Mouse (Mus musculus): Measurements from ENCODE around the gene Gm26897. TPM values are rescaled to one million over a fixed set of nuclear protein-coding genes. Genes with fewer than 3 reads are reported as not detected.

The Gm26897 gene
- polyA plus RNA-seq, 1 experiment = not detected

GRCm38 (mm10) chr5:111749599-111749998 is 15.9 kb downstream of the Gm26897 start:
- DNase-seq (ENCODE audit: low read depth in 1 of 2, low spot score in 2 of 2) = no peak
- TF ChIP-seq CTCF (IDR thresholded peaks at IDR 0.05; ENCODE audit: extremely low read depth, insufficient read depth, insufficient read length, insufficient replicate concordance) (no peak), POLR2A (IDR thresholded peaks at IDR 0.05; ENCODE audit: low read depth, low read length) (no peak)
- H3K27me3 ChIP-seq (ENCODE audit: control insufficient read depth, insufficient read depth, low read length) = no peaks in the 10 kb centered on the region
- WGBS = 87% methylated on average over 5 of the region's 5 CpGs
- H3K4me3 ChIP-seq (ENCODE audit: extremely low read depth, insufficient read depth, insufficient read length) = no peak overlapping the region
- no peak overlapping the region for H3K27ac ChIP-seq (ENCODE audit: insufficient read depth, low read length)
- H3K36me3 ChIP-seq (ENCODE audit: control insufficient read depth, insufficient read depth, low read length) = no peaks in the 10 kb centered on the region
- H3K4me1 ChIP-seq (ENCODE audit: control insufficient read depth, insufficient read depth, insufficient read length) = peaks cover 1% of the 10 kb centered on the region

- DNase-seq (ENCODE audit: low read depth in 1 of 2, low spot score in 2 of 2) = no peak
- Histone ChIP-seq H3K4me1 (ENCODE audit: control insufficient read depth, insufficient read depth, insufficient read length) (peaks cover 4% of the 10 kb centered on the region), H3K27ac (ENCODE audit: insufficient read depth, low read length) (no peak overlapping the region), H3K4me3 (ENCODE audit: extremely low read depth, insufficient read depth, insufficient read length) (no peak overlapping the region), H3K27me3 (ENCODE audit: control insufficient read depth, insufficient read depth, low read length) (no peaks in the 10 kb centered on the region), H3K36me3 (ENCODE audit: control insufficient read depth, insufficient read depth, low read length) (no peaks in the 10 kb centered on the region)
- whole genome bisulfite sequencing = 93% methylated on average over 13 of the region's 13 CpGs
- no peak for TF ChIP-seq POLR2A (IDR thresholded peaks at IDR 0.05; ENCODE audit: low read depth, low read length)
- no peak for TF ChIP-seq CTCF (IDR thresholded peaks at IDR 0.05; ENCODE audit: extremely low read depth, insufficient read depth, insufficient read length, insufficient replicate concordance)
Observed at GRCm38 (mm10) chr5:111750092-111750491, 16.4 kb downstream of the Gm26897 start.

GRCm38 (mm10) chr5:111754484-111755139 is 20.9 kb downstream of the Gm26897 start:
- WGBS = 17% methylated on average over 16 of the region's 16 CpGs
- Histone ChIP-seq H3K27ac (ENCODE audit: insufficient read depth, low read length) (no peak overlapping the region), H3K4me1 (ENCODE audit: control insufficient read depth, insufficient read depth, insufficient read length) (peaks cover 4% of the 10 kb centered on the region), H3K36me3 (ENCODE audit: control insufficient read depth, insufficient read depth, low read length) (no peaks in the 10 kb centered on the region), H3K4me3 (ENCODE audit: extremely low read depth, insufficient read depth, insufficient read length) (peak overlapping the region; percentile 37), H3K27me3 (ENCODE audit: control insufficient read depth, insufficient read depth, low read length) (no peaks in the 10 kb centered on the region)
- DNase-seq (ENCODE audit: low read depth in 1 of 2, low spot score in 2 of 2) = no peak
- TF ChIP-seq POLR2A (IDR thresholded peaks at IDR 0.05; ENCODE audit: low read depth, low read length) = no peak
- TF ChIP-seq CTCF (IDR thresholded peaks at IDR 0.05; ENCODE audit: extremely low read depth, insufficient read depth, insufficient read length, insufficient replicate concordance) = no peak

GRCm38 (mm10) chr5:111755330-111755729 is 21.6 kb downstream of the Gm26897 start:
- DNase-seq (ENCODE audit: low read depth in 1 of 2, low spot score in 2 of 2) = no peak
- no peaks in the 10 kb centered on the region for H3K36me3 ChIP-seq (ENCODE audit: control insufficient read depth, insufficient read depth, low read length)
- no peak for TF ChIP-seq CTCF (IDR thresholded peaks at IDR 0.05; ENCODE audit: extremely low read depth, insufficient read depth, insufficient read length, insufficient replicate concordance)
- no peak overlapping the region for H3K27ac ChIP-seq (ENCODE audit: insufficient read depth, low read length)
- H3K4me3 ChIP-seq (ENCODE audit: extremely low read depth, insufficient read depth, insufficient read length) = no peak overlapping the region
- 24% methylated on average over 5 of the region's 5 CpGs for WGBS
- peaks cover 4% of the 10 kb centered on the region for H3K4me1 ChIP-seq (ENCODE audit: control insufficient read depth, insufficient read depth, insufficient read length)
- no peaks in the 10 kb centered on the region for H3K27me3 ChIP-seq (ENCODE audit: control insufficient read depth, insufficient read depth, low read length)

GRCm38 (mm10) chr5:111760721-111761480 is 27.2 kb downstream of the Gm26897 start:
- DNase-seq (ENCODE audit: low read depth in 1 of 2, low spot score in 2 of 2) = no peak
- Histone ChIP-seq H3K27me3 (ENCODE audit: control insufficient read depth, insufficient read depth, low read length) (no peaks in the 10 kb centered on the region), H3K36me3 (ENCODE audit: control insufficient read depth, insufficient read depth, low read length) (no peaks in the 10 kb centered on the region), H3K4me1 (ENCODE audit: control insufficient read depth, insufficient read depth, insufficient read length) (no peaks in the 10 kb centered on the region), H3K27ac (ENCODE audit: insufficient read depth, low read length) (no peak overlapping the region), H3K4me3 (ENCODE audit: extremely low read depth, insufficient read depth, insufficient read length) (no peak overlapping the region)
- 33% methylated on average over 10 of the region's 10 CpGs for WGBS
- TF ChIP-seq POLR2A (IDR thresholded peaks at IDR 0.05; ENCODE audit: low read depth, low read length) = no peak
- TF ChIP-seq CTCF (IDR thresholded peaks at IDR 0.05; ENCODE audit: extremely low read depth, insufficient read depth, insufficient read length, insufficient replicate concordance) = no peak

DNA sequence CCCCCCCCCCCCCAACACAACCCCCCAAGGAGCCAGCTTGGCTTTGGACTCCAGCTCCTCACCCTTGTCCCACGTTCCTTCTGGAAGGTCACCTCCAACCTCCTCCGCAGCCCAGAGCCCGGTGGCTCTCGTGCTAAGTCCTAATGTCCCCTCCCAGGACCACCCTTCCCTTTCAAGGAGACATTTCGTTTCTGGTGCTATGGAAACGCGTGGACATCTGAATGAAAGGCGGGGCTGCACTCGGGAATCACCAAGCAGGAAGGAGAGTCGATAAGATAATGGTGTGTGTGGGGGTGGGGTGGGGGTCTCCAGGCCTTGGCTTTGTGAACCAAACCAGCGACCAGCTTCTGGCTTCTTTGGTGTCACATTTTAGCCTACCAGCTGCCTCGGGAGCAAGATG is 27.9 kb downstream of the Gm26897 start:
- H3K4me1 ChIP-seq (ENCODE audit: control insufficient read depth, insufficient read depth, insufficient read length) = no peaks in the 10 kb centered on the region
- DNase-seq (ENCODE audit: low read depth in 1 of 2, low spot score in 2 of 2) = no peak
- H3K27me3 ChIP-seq (ENCODE audit: control insufficient read depth, insufficient read depth, low read length) = no peaks in the 10 kb centered on the region
- H3K4me3 ChIP-seq (ENCODE audit: extremely low read depth, insufficient read depth, insufficient read length) = no peak overlapping the region
- H3K36me3 ChIP-seq (ENCODE audit: control insufficient read depth, insufficient read depth, low read length) = no peaks in the 10 kb centered on the region
- H3K27ac ChIP-seq (ENCODE audit: insufficient read depth, low read length) = no peak overlapping the region
- no peak for TF ChIP-seq CTCF (IDR thresholded peaks at IDR 0.05; ENCODE audit: extremely low read depth, insufficient read depth, insufficient read length, insufficient replicate concordance)
- no peak for TF ChIP-seq POLR2A (IDR thresholded peaks at IDR 0.05; ENCODE audit: low read depth, low read length)
- 5% methylated on average over 12 of the region's 12 CpGs for WGBS

- TF ChIP-seq POLR2A (IDR thresholded peaks at IDR 0.05; ENCODE audit: low read depth, low read length) (no peak), CTCF (IDR thresholded peaks at IDR 0.05; ENCODE audit: extremely low read depth, insufficient read depth, insufficient read length, insufficient replicate concordance) (no peak)
Observed at GRCm38 (mm10) chr5:111762085-111762484, 28.4 kb downstream of the Gm26897 start.

More at GRCm38 (mm10) chr5:111762085-111762484, 28.4 kb downstream of the Gm26897 start:
- 32% methylated on average over 17 of the region's 17 CpGs for WGBS
- H3K27ac ChIP-seq (ENCODE audit: insufficient read depth, low read length) = no peak overlapping the region
- H3K36me3 ChIP-seq (ENCODE audit: control insufficient read depth, insufficient read depth, low read length) = no peaks in the 10 kb centered on the region
- no peak for DNase-seq (ENCODE audit: low read depth in 1 of 2, low spot score in 2 of 2)
- no peak overlapping the region for H3K4me3 ChIP-seq (ENCODE audit: extremely low read depth, insufficient read depth, insufficient read length)
- no peaks in the 10 kb centered on the region for H3K4me1 ChIP-seq (ENCODE audit: control insufficient read depth, insufficient read depth, insufficient read length)
- no peaks in the 10 kb centered on the region for H3K27me3 ChIP-seq (ENCODE audit: control insufficient read depth, insufficient read depth, low read length)
